Mouse (Mus musculus) ovary, adult 18-20 months (tissue): ENCODE measurements around the gene Rtf1.
"Not testable (repeated sequence)": the region's sequence is repeated elsewhere in the genome, so short reads cannot be mapped to it uniquely, and the experiment has no call there.

Source experiments
- DNase-seq: peaks from one replicate; pipeline ENCODE4 v3.0.0; 2022; ENCODE audit warnings: low spot score, mixed read lengths

The Rtf1 gene

GRCm38 (mm10) chr2:119674525-119675214 is at the start of gene Rtf1:
Gene Rtf1, plus strand, starts transcription at chr2:119675068.
- peak; percentile 89 for DNase-seq

DNA sequence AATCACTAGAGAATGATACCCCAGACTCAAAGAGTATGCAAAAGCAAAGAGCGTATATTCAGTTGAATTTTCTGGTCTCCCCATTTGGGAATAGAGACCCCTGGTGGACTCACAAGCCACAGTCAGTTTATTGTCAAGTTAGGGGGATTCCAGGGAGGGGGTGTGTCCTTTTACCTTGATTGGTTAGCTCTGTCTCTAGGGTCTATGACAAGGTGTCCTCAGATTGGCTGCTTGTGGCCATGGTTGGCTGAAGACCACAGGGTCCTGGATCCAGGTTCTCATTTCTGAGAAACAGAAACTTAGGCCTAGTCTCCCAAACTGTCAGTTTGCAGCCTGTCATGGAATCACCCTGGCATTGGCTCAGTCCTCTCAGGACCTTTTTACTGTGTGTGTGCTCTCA is 38.1 kb upstream of the Rtf1 start:
- DNase-seq: no peak

DNA sequence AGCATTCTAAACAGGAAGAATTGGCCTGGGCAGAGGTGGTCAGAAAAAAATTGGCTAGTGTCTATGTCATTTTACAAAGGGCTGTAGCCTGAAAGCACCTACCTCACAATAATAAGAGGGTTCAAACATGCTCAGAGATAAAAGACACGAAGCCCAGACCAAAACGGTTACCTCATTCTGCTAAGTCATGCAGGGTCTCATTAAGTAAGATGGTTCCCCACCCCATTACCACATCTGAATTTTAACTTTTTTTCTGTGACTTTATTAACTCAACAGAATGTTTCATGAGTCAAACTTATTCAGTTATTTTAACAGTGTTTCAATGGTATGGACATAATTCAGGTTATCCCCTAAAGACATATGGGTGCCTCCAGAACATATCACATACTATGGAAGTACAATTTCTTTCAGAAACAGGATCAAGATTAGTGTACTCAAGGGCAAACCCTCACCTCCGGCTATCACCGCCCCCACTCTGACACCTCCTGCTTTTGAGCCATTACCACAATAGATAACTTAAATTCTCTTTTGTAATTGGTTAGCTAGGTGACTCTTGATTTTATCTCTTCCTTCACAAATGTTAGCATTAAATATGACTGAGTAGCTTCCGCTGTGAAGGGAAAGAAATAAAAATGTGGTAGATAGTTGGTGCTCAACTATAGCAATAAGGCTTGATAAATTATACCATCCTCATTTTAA is 33.5 kb upstream of the Rtf1 start:
- no peak for DNase-seq

DNA sequence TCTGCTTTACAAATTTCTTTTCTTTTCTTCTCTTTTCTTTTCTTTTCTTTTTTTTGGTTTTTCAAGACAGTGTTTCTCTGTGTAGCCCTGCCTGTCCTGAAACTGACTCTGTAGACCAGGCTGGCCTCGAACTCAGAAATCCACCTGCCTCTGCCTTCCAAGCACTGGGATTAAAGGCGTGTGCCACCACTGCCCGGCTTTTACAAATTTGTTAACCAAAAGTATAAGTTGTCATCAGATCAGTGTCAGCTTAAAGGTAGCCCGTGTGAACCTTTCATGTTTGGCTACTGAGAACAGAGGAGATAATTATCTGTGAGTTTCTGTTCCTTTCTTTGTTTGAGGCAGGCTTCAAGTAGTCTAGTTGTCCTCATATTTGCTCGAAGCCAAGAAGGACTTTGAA is 30.6 kb upstream of the Rtf1 start:
- DNase-seq: no peak

DNA sequence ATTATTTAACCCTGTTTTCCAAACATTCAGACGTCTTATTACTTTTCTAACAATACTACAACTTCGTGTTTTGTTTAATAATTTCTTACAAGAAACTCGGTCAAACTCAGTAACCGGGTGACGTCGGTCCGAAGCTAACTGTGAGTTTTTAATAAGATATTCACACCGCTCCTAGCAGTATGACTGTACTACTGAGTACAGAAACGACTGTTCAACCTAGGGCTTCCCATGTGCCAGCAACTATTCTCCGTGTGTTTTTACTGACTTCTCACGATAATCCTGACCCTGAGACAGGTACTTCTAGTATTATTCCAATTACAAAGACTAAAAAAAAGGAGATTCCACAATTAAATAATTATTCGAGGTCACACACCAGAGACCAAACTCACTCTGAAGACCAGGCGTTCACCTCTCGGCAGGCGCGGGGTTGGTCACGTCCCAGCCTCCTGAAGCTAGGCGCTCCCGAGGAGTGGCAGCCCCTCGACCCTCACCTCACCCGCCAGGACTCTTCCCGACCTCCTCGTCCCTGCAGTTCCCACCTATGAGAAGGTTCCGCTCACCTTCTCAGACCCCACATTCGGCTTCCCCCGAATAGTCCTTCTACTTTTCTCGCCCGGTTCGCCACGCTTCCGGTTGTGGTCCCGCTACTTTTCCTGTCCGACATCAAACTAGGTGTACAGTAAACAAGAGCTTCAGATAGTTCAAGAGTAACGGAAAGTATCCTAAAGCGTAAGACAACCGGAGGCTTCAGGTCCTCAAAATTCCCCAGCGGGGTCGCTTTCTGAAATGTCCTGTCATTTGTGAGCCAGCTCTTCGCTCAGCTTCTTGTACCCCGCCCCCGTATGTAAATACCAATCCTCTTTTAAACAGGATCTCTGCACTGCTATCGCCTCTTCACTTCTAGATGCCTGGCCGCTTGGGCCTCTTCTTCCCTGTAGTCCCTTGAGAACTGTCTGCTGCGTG is 12.4 kb upstream of the Rtf1 start, which contains the start of gene Ndufaf1:
Ndufaf1 (minus strand) TSS at position 608 of the 963 bp plus-strand sequence.
- peak; percentile 54 for DNase-seq

- DNase-seq: not testable (repeated sequence)
Observed at GRCm38 (mm10) chr2:119665744-119666143, 9.1 kb upstream of the Rtf1 start.

GRCm38 (mm10) chr2:119669010-119669409 is 5.9 kb upstream of the Rtf1 start:
- no peak for DNase-seq

DNA sequence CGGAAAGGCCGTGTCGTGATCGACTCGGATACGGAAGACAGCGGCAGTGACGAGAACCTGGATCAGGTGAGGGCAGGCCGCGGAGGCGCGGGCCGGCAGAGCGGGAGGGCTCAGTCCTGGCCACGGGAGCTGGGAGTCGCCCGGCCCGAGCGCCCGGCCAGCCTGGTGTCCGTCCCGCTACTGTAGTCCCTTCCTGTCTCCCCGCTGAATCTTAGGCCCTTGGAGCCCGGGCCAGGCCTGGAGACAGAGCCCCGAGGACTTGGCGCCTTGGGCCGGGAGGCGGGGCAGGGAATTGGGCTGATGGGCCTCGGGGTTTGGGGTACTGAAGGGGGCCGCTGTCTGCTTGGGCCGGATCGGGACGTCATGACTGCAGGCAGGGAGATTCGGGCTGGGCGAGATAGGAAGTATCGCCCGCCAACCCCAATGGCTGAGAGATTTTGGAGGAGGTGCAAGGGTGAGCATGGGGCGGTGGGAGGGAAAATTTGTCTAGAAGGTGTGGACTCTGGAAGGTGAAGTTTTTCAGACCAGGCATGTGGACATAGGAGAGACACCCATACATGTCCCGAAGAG is 432 bp downstream of the Rtf1 start:
- DNase-seq: no peak

- DNase-seq: no peak
Observed at GRCm38 (mm10) chr2:119675831-119676230, 963 bp downstream of the Rtf1 start.

GRCm38 (mm10) chr2:119683706-119684105 is 8.8 kb downstream of the Rtf1 start:
- no peak for DNase-seq

GRCm38 (mm10) chr2:119692003-119692701 is 17.3 kb downstream of the Rtf1 start:
- no peak for DNase-seq

DNA sequence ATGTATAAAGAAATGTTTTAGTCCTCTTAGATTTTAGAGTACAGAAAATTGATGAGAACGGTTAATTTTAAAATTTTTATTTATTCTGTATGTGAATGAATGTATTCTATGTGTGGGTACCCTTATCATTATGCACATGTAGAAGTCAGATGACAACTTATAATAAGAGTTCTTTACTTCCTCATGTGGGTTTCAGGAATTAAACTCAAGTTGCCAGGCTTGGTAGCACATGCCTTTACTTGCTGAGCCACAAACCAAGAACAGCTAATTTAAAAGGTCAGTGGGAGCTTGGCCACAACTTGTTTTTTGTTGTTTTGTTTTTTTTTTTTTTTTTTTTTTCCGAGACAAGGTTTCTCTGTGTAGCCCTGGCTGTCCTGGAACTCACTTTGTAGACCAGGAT is 20.0 kb downstream of the Rtf1 start:
- DNase-seq: no peak

DNA sequence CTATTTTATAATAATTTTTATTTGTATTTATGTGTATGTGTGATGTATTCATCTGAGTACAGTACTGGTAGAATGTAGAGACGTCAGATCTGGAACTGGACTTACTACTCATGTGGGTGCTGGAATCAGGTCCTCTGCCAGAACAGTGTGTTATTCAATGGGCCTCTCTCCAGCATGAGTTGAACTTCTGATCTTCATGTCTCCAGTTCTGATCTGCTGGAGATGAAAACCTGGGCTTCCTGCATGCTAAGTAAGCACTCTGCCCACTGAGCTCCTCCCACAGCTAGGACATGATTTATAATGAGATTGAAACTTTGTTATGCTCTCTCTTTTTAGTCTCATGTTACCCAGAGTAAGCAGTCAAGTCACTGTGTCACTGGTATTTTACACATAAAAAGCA is 21.2 kb downstream of the Rtf1 start:
- DNase-seq: no peak

- no peak for DNase-seq
Observed at GRCm38 (mm10) chr2:119698472-119698871, 23.6 kb downstream of the Rtf1 start.

DNA sequence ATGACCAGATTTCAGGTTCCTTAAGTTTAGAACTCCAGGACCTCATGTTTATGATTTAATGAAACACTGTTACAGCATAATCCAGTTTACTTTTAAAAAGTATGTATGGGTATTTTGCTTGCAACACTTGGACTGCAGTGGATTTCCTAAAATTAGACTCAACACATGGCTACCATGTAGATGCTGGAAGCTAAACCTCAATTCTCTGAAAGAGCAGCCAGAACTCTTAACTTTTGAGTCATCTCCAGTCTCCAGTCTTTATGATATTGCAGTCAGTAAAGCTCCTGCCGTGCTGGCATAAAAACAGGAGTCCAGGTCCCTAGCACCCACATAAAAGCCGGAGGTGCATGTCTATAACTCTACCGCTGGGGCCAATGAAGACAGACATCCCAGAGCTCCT is 25.1 kb downstream of the Rtf1 start:
- no peak for DNase-seq

GRCm38 (mm10) chr2:119703171-119703570 is 28.3 kb downstream of the Rtf1 start:
- no peak for DNase-seq

GRCm38 (mm10) chr2:119707676-119708075 is 32.8 kb downstream of the Rtf1 start:
- DNase-seq: no peak

DNA sequence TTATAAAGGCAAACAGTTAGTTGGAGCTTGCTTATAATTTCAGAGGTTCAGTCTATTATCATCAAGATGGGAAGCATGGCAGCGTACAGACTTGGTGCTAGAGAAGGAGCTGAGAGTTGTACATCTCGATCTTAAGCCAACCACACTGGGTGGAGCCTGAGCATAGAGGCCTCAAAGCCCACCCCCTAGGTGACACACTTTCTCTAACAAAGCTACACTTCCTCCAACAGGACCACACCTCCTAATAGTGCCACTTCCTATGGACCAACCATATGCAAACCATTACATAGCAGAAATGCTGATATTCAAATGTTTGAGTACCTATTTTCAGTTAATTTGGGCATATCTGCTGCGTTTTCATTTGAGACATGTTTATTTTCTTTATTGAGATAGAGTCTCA is 35.1 kb downstream of the Rtf1 start:
- no peak for DNase-seq

- DNase-seq: not testable (repeated sequence)
Observed at GRCm38 (mm10) chr2:119715868-119716267, 41.0 kb downstream of the Rtf1 start.

DNA sequence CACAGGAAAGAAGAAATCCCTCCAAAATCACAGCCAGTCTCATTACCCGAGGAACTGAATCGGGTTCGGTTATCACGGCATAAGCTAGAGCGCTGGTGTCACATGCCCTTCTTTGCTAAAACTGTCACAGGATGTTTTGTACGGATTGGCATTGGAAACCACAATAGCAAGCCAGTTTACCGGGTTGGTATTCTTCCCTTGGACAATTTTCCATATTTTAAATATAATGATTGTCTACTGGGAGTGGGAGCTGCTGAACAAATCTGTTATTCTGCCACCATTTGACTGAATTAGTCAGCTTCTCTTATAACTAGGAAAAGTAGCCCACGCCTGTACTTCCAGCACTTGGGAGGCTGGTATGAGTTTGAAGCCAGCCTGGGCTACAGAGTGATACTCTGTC is 46.2 kb downstream of the Rtf1 start:
- no peak for DNase-seq

GRCm38 (mm10) chr2:119727762-119728416 is 53.0 kb downstream of the Rtf1 start:
- DNase-seq: no peak
